Mouse (Mus musculus): Measurements from ENCODE around the gene Plch2. TPM values are rescaled to one million over a fixed set of nuclear protein-coding genes. Genes with fewer than 3 reads are reported as not detected.

Gene Plch2
- polyA plus RNA-seq, 1 experiment from 2014 or later: 12.1 TPM

GRCm38 (mm10) chr4:155020813-155021212, 35.8 kb downstream of the Plch2 start:
- 40% methylated on average over 9 of the region's 9 CpGs for WGBS
- H3K4me3 ChIP-seq (replicated peaks; ENCODE audit: low read depth, low read length): no peak overlapping the region
- H3K4me2 ChIP-seq (ENCODE audit: low read length): no peak overlapping the region
- H3K36me3 ChIP-seq (ENCODE audit: control insufficient read depth, insufficient read depth, low read length): no peaks in the 10 kb centered on the region
- DNase-seq (peak; percentile 71), ATAC-seq (ENCODE audit: low FRiP score, low TSS enrichment) (no peak)
- no peaks in the 10 kb centered on the region for H3K27me3 ChIP-seq (ENCODE audit: control insufficient read depth, insufficient read depth, low read length)
- no peak overlapping the region for H3K27ac ChIP-seq (replicated peaks; ENCODE audit: low read depth, low read length)
- peaks cover 27% of the 10 kb centered on the region for H3K4me1 ChIP-seq (ENCODE audit: control insufficient read depth, insufficient read depth, low read length)
- no peak overlapping the region for H3K9ac ChIP-seq (replicated peaks; ENCODE audit: low read length)
- H3K9me3 ChIP-seq (ENCODE audit: control insufficient read depth, low read length): no peaks in the 10 kb centered on the region

GRCm38 (mm10) chr4:155020141-155020540, 36.4 kb downstream of the Plch2 start:
- no peaks in the 10 kb centered on the region for H3K9me3 ChIP-seq (ENCODE audit: control insufficient read depth, low read length)
- no peak overlapping the region for H3K4me2 ChIP-seq (ENCODE audit: low read length)
- H3K27ac ChIP-seq (replicated peaks; ENCODE audit: low read depth, low read length): no peak overlapping the region
- peaks cover 27% of the 10 kb centered on the region for H3K4me1 ChIP-seq (ENCODE audit: control insufficient read depth, insufficient read depth, low read length)
- ATAC-seq (ENCODE audit: low FRiP score, low TSS enrichment) (no peak), DNase-seq (no peak)
- no peak overlapping the region for H3K4me3 ChIP-seq (replicated peaks; ENCODE audit: low read depth, low read length)
- no peaks in the 10 kb centered on the region for H3K27me3 ChIP-seq (ENCODE audit: control insufficient read depth, insufficient read depth, low read length)
- no peaks in the 10 kb centered on the region for H3K36me3 ChIP-seq (ENCODE audit: control insufficient read depth, insufficient read depth, low read length)
- WGBS: 81% methylated on average over 1 of the region's 1 CpGs
- H3K9ac ChIP-seq (replicated peaks; ENCODE audit: low read length): no peak overlapping the region

- Histone ChIP-seq H3K27me3 (ENCODE audit: control insufficient read depth, insufficient read depth, low read length) (no peaks in the 10 kb centered on the region), H3K4me1 (ENCODE audit: control insufficient read depth, insufficient read depth, low read length) (peaks cover 23% of the 10 kb centered on the region), H3K36me3 (ENCODE audit: control insufficient read depth, insufficient read depth, low read length) (no peaks in the 10 kb centered on the region), H3K4me2 (ENCODE audit: low read length) (peak overlapping the region; percentile 42), H3K9me3 (ENCODE audit: control insufficient read depth, low read length) (no peaks in the 10 kb centered on the region), H3K9ac (replicated peaks; ENCODE audit: low read length) (peak overlapping the region; percentile 34; the same call in 1 of the 2 replicates), H3K27ac (replicated peaks; ENCODE audit: low read depth, low read length) (no peak overlapping the region), H3K4me3 (replicated peaks; ENCODE audit: low read depth, low read length) (no peak overlapping the region)
- DNase-seq (peak; percentile 82), ATAC-seq (ENCODE audit: low FRiP score, low TSS enrichment) (peak; percentile 44; the same call in 1 of the 2 replicates)
- WGBS: under 1% methylated on average over 10 of the region's 10 CpGs
Observed at GRCm38 (mm10) chr4:155019336-155019847, 37.2 kb downstream of the Plch2 start.

- Histone ChIP-seq H3K27ac (replicated peaks; ENCODE audit: low read depth, low read length) (no peak overlapping the region), H3K4me2 (ENCODE audit: low read length) (peak overlapping the region; percentile 42), H3K4me3 (replicated peaks; ENCODE audit: low read depth, low read length) (no peak overlapping the region), H3K9ac (replicated peaks; ENCODE audit: low read length) (peak overlapping the region; percentile 34; the same call in 1 of the 2 replicates), H3K9me3 (ENCODE audit: control insufficient read depth, low read length) (no peaks in the 10 kb centered on the region), H3K36me3 (ENCODE audit: control insufficient read depth, insufficient read depth, low read length) (no peaks in the 10 kb centered on the region), H3K4me1 (ENCODE audit: control insufficient read depth, insufficient read depth, low read length) (peaks cover 24% of the 10 kb centered on the region), H3K27me3 (ENCODE audit: control insufficient read depth, insufficient read depth, low read length) (no peaks in the 10 kb centered on the region)
- ATAC-seq (ENCODE audit: low FRiP score, low TSS enrichment) (peak; percentile 44; the same call in 1 of the 2 replicates), DNase-seq (peak; percentile 51)
- 6% methylated on average over 15 of the region's 15 CpGs for WGBS
Observed at GRCm38 (mm10) chr4:155018601-155019335, 37.8 kb downstream of the Plch2 start.

- Histone ChIP-seq H3K4me3 (replicated peaks; ENCODE audit: low read depth, low read length) (no peak overlapping the region), H3K36me3 (ENCODE audit: control insufficient read depth, insufficient read depth, low read length) (no peaks in the 10 kb centered on the region), H3K4me2 (ENCODE audit: low read length) (no peak overlapping the region), H3K27ac (replicated peaks; ENCODE audit: low read depth, low read length) (no peak overlapping the region), H3K27me3 (ENCODE audit: control insufficient read depth, insufficient read depth, low read length) (no peaks in the 10 kb centered on the region), H3K9me3 (ENCODE audit: control insufficient read depth, low read length) (no peaks in the 10 kb centered on the region), H3K9ac (replicated peaks; ENCODE audit: low read length) (no peak overlapping the region), H3K4me1 (ENCODE audit: control insufficient read depth, insufficient read depth, low read length) (peaks cover 24% of the 10 kb centered on the region)
- 80% methylated on average over 8 of the region's 8 CpGs for WGBS
- ATAC-seq (ENCODE audit: low FRiP score, low TSS enrichment) (no peak), DNase-seq (no peak)
Observed at GRCm38 (mm10) chr4:155018066-155018465, 38.5 kb downstream of the Plch2 start.

GRCm38 (mm10) chr4:155017253-155017878, 39.2 kb downstream of the Plch2 start:
- ATAC-seq (ENCODE audit: low FRiP score, low TSS enrichment) (no peak), DNase-seq (no peak)
- Histone ChIP-seq H3K27me3 (ENCODE audit: control insufficient read depth, insufficient read depth, low read length) (no peaks in the 10 kb centered on the region), H3K36me3 (ENCODE audit: control insufficient read depth, insufficient read depth, low read length) (no peaks in the 10 kb centered on the region), H3K27ac (replicated peaks; ENCODE audit: low read depth, low read length) (no peak overlapping the region), H3K4me1 (ENCODE audit: control insufficient read depth, insufficient read depth, low read length) (peaks cover 24% of the 10 kb centered on the region), H3K9ac (replicated peaks; ENCODE audit: low read length) (no peak overlapping the region), H3K4me3 (replicated peaks; ENCODE audit: low read depth, low read length) (no peak overlapping the region), H3K4me2 (ENCODE audit: low read length) (no peak overlapping the region), H3K9me3 (ENCODE audit: control insufficient read depth, low read length) (no peaks in the 10 kb centered on the region)
- 55% methylated on average over 11 of the region's 11 CpGs for WGBS

- WGBS: 64% methylated on average over 11 of the region's 11 CpGs
Observed at GRCm38 (mm10) chr4:155016807-155017206, 39.8 kb downstream of the Plch2 start.

GRCm38 (mm10) chr4:155015550-155015949, 41.0 kb downstream of the Plch2 start:
- Histone ChIP-seq H3K4me2 (ENCODE audit: low read length) (no peak overlapping the region), H3K9ac (replicated peaks; ENCODE audit: low read length) (no peak overlapping the region), H3K4me3 (replicated peaks; ENCODE audit: low read depth, low read length) (no peak overlapping the region), H3K27ac (replicated peaks; ENCODE audit: low read depth, low read length) (no peak overlapping the region), H3K9me3 (ENCODE audit: control insufficient read depth, low read length) (no peaks in the 10 kb centered on the region), H3K36me3 (ENCODE audit: control insufficient read depth, insufficient read depth, low read length) (no peaks in the 10 kb centered on the region), H3K4me1 (ENCODE audit: control insufficient read depth, insufficient read depth, low read length) (peaks cover 20% of the 10 kb centered on the region), H3K27me3 (ENCODE audit: control insufficient read depth, insufficient read depth, low read length) (no peaks in the 10 kb centered on the region)
- ATAC-seq (ENCODE audit: low FRiP score, low TSS enrichment): no peak
- WGBS: 75% methylated on average over 4 of the region's 4 CpGs
- no peak for DNase-seq

More at GRCm38 (mm10) chr4:155016807-155017206, 39.8 kb downstream of the Plch2 start:
- Histone ChIP-seq H3K9me3 (ENCODE audit: control insufficient read depth, low read length) (no peaks in the 10 kb centered on the region), H3K27ac (replicated peaks; ENCODE audit: low read depth, low read length) (no peak overlapping the region), H3K4me1 (ENCODE audit: control insufficient read depth, insufficient read depth, low read length) (peaks cover 24% of the 10 kb centered on the region), H3K9ac (replicated peaks; ENCODE audit: low read length) (no peak overlapping the region), H3K36me3 (ENCODE audit: control insufficient read depth, insufficient read depth, low read length) (no peaks in the 10 kb centered on the region), H3K4me3 (replicated peaks; ENCODE audit: low read depth, low read length) (no peak overlapping the region), H3K4me2 (ENCODE audit: low read length) (no peak overlapping the region), H3K27me3 (ENCODE audit: control insufficient read depth, insufficient read depth, low read length) (no peaks in the 10 kb centered on the region)
- ATAC-seq (ENCODE audit: low FRiP score, low TSS enrichment) (no peak), DNase-seq (no peak)
